Mouse (Mus musculus) heart, postnatal 0 days (tissue): ENCODE measurements around the gene Prkn. TPM values are rescaled to one million over a fixed set of nuclear protein-coding genes. Genes with fewer than 3 reads are reported as not detected.

ENCODE experiments used
- ATAC-seq: fragments of 200-750 bp; cut with Nextera tagmentation; 2 replicates; pipeline ENCODE4 v1.8.0; 2017; ENCODE audit warnings: low read depth, moderate number of reproducible peaks, moderate library complexity; ENCODE audit not compliant: insufficient read depth
- DNase-seq: peaks from one replicate; pipeline ENCODE4 v3.0.0-alpha.2; 2016; ENCODE audit warnings: low spot score
- H3K27ac ChIP-seq: fragments of 300-500 bp; sonication (generic); 2 replicates; pipeline ENCODE4 v1.5.1; 2014; ENCODE audit warnings: low read depth, mild to moderate bottlenecking
- H3K27me3 ChIP-seq: fragments of 300-500 bp; sonication (generic); 2 replicates; pipeline ENCODE4 v1.6.1; 2014; ENCODE audit warnings: low read length, mixed read lengths; ENCODE audit not compliant: control insufficient read depth, insufficient read depth
- H3K36me3 ChIP-seq: fragments of 300-500 bp; sonication (generic); replicated peaks from 2 replicates; pipeline ENCODE4 v1.6.1; 2014; ENCODE audit warnings: low read length, mixed read lengths; ENCODE audit not compliant: control insufficient read depth, insufficient read depth
- H3K4me1 ChIP-seq: fragments of 300-500 bp; sonication (generic); 2 replicates; pipeline ENCODE4 v1.6.1; 2014; ENCODE audit warnings: antibody characterized with exemption; ENCODE audit not compliant: control insufficient read depth, insufficient read depth
- H3K4me2 ChIP-seq: fragments of 300-500 bp; sonication (generic); 2 replicates; pipeline ENCODE4 v1.6.1; 2014; ENCODE audit warnings: low read depth, mild to moderate bottlenecking, low read length, moderate library complexity
- H3K4me3 ChIP-seq: fragments of 300-500 bp; sonication (generic); 2 replicates; pipeline ENCODE4 v1.5.1; 2014; ENCODE audit warnings: low read depth, low read length
- H3K9ac ChIP-seq: fragments of 300-500 bp; sonication (generic); replicated peaks from 2 replicates; pipeline ENCODE4 v1.6.1; 2014; ENCODE audit warnings: low read depth, low read length, mixed read lengths
- H3K9me3 ChIP-seq: fragments of 300-500 bp; sonication (generic); replicated peaks from 2 replicates; pipeline ENCODE4 v1.6.1; 2016; ENCODE audit warnings: low read length; ENCODE audit not compliant: control insufficient read depth
- CTCF ChIP-seq: IDR thresholded peaks from 2 replicates; pipeline ENCODE4 v1.5.1; 2016; ENCODE audit warnings: antibody characterized with exemption, control low read depth, low read depth
- EP300 ChIP-seq: IDR thresholded peaks from 2 replicates; pipeline ENCODE4 v1.6.1; 2016; ENCODE audit warnings: antibody characterized with exemption, low read depth
- WGBS: fragments of 180-500 bp; shearing (Covaris S2); extraction: QIAGEN DNeasy Blood & Tissue Kit; methylation state at CpG from one replicate; pipeline ENCODE4 v1.1.7; 2014; 5-methylcytosine and 5-hydroxymethylcytosine counted together
- polyA plus RNA-seq: library from polyadenylated mRNA; unstranded; fragments of >200 nt; fragmentation: Nextera tagmentation; extraction: Ambion mirVana; gene quantifications from 2 replicates; pipeline ENCODE4 v1.2.1, GENCODE M21; 2015
- total RNA-seq: library from RNA; depleted of rRNA; stranded (reverse); fragments of >200 nt; gene quantifications from 2 replicates; pipeline ENCODE4 v1.2.3, GENCODE M21; 2014; ENCODE audit warnings: low replicate concordance

Gene Prkn
- total and polyA plus RNA-seq, 2 experiments from 2014 or later, result 4.5 to 14.2 TPM

- 76% methylated on average over 4 of the region's 4 CpGs for WGBS
- H3K4me1 ChIP-seq, result 0 out of 2 replicates have a peak, but pooled peaks cover 9% of the 10 kb centered on the region
These were observed 106.4 kb downstream of the Prkn start for GRCm38 (mm10) chr17:10946552-10946951.

GRCm38 (mm10) chr17:10947614-10948013 is 107.4 kb downstream of the Prkn start:
- no peak for ATAC-seq

More at GRCm38 (mm10) chr17:10946552-10946951, 106.4 kb downstream of the Prkn start:
- ATAC-seq, result no peak
- DNase-seq, result no peak
- Histone ChIP-seq H3K4me2 (no peak overlapping the region), H3K27ac (no peak overlapping the region), H3K27me3 (no peaks in the 10 kb centered on the region), H3K9ac (no peak overlapping the region), H3K36me3 (no peaks in the 10 kb centered on the region), H3K9me3 (no peaks in the 10 kb centered on the region), H3K4me3 (no peak overlapping the region)
- TF ChIP-seq EP300 (no peak), CTCF (no peak)

GRCm38 (mm10) chr17:10959066-10959864 is 119.1 kb downstream of the Prkn start:
- Histone ChIP-seq H3K27me3 (no peaks in the 10 kb centered on the region), H3K4me2 (no peak overlapping the region), H3K4me1 (no peaks in the 10 kb centered on the region), H3K9ac (no peak overlapping the region), H3K36me3 (no peaks in the 10 kb centered on the region), H3K27ac (no peak overlapping the region), H3K4me3 (no peak overlapping the region), H3K9me3 (no peaks in the 10 kb centered on the region)
- ATAC-seq, result no peak
- DNase-seq, result no peak
- TF ChIP-seq EP300 (no peak), CTCF (no peak)
- WGBS, result 82% methylated on average over 10 of the region's 10 CpGs

More at GRCm38 (mm10) chr17:10947614-10948013, 107.4 kb downstream of the Prkn start:
- TF ChIP-seq CTCF, result no peak
- no peaks in the 10 kb centered on the region for H3K9me3 ChIP-seq
- WGBS, result 58% methylated on average over 2 of the region's 2 CpGs
- H3K4me1 ChIP-seq, result 0 out of 2 replicates have a peak, but pooled peaks cover 9% of the 10 kb centered on the region
- H3K4me2 ChIP-seq, result no peak overlapping the region
- H3K36me3 ChIP-seq, result no peaks in the 10 kb centered on the region
- no peak overlapping the region for H3K27ac ChIP-seq
- H3K9ac ChIP-seq, result no peak overlapping the region
- DNase-seq, result no peak
- no peak overlapping the region for H3K4me3 ChIP-seq
- H3K27me3 ChIP-seq, result no peaks in the 10 kb centered on the region

GRCm38 (mm10) chr17:10962151-10962550 is 122.0 kb downstream of the Prkn start:
- Histone ChIP-seq H3K9me3 (no peaks in the 10 kb centered on the region), H3K4me1 (no peaks in the 10 kb centered on the region), H3K36me3 (no peaks in the 10 kb centered on the region), H3K27me3 (no peaks in the 10 kb centered on the region), H3K4me2 (no peak overlapping the region), H3K27ac (no peak overlapping the region), H3K9ac (no peak overlapping the region), H3K4me3 (no peak overlapping the region)
- TF ChIP-seq EP300 (no peak), CTCF (no peak)
- WGBS, result 93% methylated on average over 5 of the region's 5 CpGs
- ATAC-seq (no peak), DNase-seq (no peak)

- no peaks in the 10 kb centered on the region for H3K9me3 ChIP-seq
- no peak overlapping the region for H3K27ac ChIP-seq
- no peak for ATAC-seq
- no peak overlapping the region for H3K4me3 ChIP-seq
- no peak for DNase-seq
- no peak overlapping the region for H3K9ac ChIP-seq
- no peaks in the 10 kb centered on the region for H3K4me1 ChIP-seq
- H3K27me3 ChIP-seq, result no peaks in the 10 kb centered on the region
- TF ChIP-seq EP300 (no peak), CTCF (no peak)
- H3K4me2 ChIP-seq, result no peak overlapping the region
- 56% methylated on average over 4 of the region's 4 CpGs for WGBS
- H3K36me3 ChIP-seq, result no peaks in the 10 kb centered on the region
These were observed 142.0 kb downstream of the Prkn start for GRCm38 (mm10) chr17:10982136-10982535.

- Histone ChIP-seq H3K27me3 (no peaks in the 10 kb centered on the region), H3K4me3 (no peak overlapping the region), H3K27ac (no peak overlapping the region), H3K9me3 (no peaks in the 10 kb centered on the region), H3K4me2 (no peak overlapping the region), H3K4me1 (no peaks in the 10 kb centered on the region), H3K9ac (no peak overlapping the region), H3K36me3 (no peaks in the 10 kb centered on the region)
- 81% methylated on average over 4 of the region's 4 CpGs for WGBS
- no peak for TF ChIP-seq EP300
- TF ChIP-seq CTCF, result no peak
- no peak for ATAC-seq
- no peak for DNase-seq
These were observed 146.9 kb downstream of the Prkn start for GRCm38 (mm10) chr17:10987040-10987439.
